Mouse (Mus musculus): Measurements from ENCODE around the gene Slc17a8.
"Not testable (repeated sequence)": the region's sequence is repeated elsewhere in the genome, so short reads cannot be mapped to it uniquely, and the experiment has no call there.

Gene Slc17a8

GRCm38 (mm10) chr10:89621129-89621528, at the start of gene Slc17a8:
Slc17a8 (minus strand) TSS chr10:89621253.
- peak; percentile 76 for DNase-seq

DNA sequence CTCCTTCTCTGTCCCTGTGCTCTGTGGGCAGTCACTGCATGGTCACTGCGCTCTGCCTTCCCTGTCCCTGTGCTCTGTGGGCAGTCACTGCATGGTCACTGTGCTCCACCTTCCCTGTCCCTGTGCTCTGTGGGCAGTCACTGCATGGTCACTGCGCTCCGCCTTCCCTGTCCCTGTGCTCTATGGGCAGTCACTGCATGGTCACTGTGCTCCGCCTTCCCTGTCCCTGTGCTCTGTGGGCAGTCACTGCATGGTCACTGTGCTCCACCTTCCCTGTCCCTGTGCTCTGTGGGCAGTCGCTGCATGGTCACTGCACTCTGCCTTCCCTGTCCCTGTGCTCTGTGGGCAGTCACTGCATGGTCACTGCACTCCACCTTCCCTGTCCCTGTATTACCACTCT, 49.3 kb upstream of the Slc17a8 start:
- DNase-seq: not testable (repeated sequence)

- no peak for DNase-seq
Measured at GRCm38 (mm10) chr10:89667571-89667970, 46.5 kb upstream of the Slc17a8 start.

DNA sequence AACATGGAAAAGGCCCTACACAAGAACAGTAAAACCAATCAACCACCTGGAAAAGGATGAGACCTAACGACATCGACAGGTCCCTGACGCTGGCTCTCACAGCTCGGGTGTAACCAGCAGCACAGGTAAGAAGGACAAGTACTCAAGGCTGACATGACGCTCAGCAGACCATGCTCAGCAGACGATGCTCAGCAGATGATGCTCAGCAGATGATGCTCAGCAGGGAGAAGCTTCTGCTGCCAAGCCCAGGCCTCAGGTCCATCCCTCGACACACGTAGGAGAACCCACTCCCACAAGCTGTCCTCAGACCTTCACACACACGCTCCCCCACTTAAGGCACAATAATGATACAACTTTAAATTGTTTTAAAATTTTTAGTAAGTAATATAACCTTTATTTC, 44.6 kb upstream of the Slc17a8 start:
- DNase-seq: no peak

GRCm38 (mm10) chr10:89664977-89665645, 44.1 kb upstream of the Slc17a8 start:
- no peak for DNase-seq

- no peak for DNase-seq
Measured at GRCm38 (mm10) chr10:89656366-89656765, 35.3 kb upstream of the Slc17a8 start.

- DNase-seq: no peak
Measured at GRCm38 (mm10) chr10:89652912-89653311, 31.9 kb upstream of the Slc17a8 start.

- no peak for DNase-seq
Measured at GRCm38 (mm10) chr10:89651691-89652090, 30.6 kb upstream of the Slc17a8 start.

DNA sequence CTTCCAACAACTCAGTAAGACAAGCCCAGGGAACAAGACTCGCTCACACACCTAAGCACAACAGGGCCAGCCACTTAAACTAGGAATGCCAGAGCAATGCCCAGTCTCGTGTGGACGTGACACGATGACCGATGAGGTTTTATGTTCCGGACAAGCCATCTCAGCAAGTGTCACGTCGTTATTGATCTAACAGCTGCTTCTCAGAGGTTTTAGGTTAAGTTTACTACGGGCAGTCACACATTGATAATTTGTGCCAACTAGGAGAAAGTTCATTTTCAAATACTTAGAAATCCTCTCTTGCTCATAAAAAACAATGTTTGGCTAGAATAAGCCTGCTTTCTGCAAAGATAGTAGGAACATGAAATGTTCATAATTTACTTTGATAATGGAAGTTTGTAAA, 25.9 kb upstream of the Slc17a8 start:
- no peak for DNase-seq

GRCm38 (mm10) chr10:89637001-89637400, 15.9 kb upstream of the Slc17a8 start:
- DNase-seq: no peak

GRCm38 (mm10) chr10:89635018-89635417, 14.0 kb upstream of the Slc17a8 start:
- peak; percentile 35 for DNase-seq

DNA sequence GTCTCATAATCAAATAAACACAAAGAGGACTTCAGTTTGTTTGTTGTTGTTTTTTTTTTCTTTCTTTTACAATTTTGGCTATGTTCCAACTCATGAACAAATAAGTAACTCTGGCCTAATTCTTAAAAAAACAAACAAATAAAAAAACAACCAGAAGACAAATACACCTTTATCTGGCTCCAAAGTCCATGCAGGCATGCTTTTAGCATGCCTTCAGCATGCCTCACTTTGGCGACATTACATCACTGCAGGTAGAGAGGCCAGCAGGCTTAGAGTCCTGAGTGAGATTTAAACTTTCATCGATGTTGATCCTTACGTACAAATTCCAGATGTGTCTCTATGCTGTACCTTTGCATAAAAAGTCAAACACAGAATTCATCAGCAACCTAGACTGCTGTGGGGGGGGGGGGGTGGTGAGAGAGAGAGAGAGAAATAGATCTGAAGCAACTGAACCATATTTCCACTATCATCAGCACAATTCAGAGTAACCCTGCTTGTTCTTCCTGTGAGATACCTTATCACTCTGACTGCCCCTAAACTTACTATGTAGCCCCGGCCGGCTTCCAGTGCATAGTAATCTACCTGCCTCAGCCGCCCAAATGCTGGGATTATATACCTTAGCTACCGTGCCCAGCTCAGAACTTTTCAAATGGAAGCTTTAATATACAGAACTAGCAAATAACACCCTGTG, 12.8 kb upstream of the Slc17a8 start:
- DNase-seq: no peak

- no peak for DNase-seq
Measured at GRCm38 (mm10) chr10:89633121-89633520, 12.1 kb upstream of the Slc17a8 start.

GRCm38 (mm10) chr10:89631831-89632230, 10.8 kb upstream of the Slc17a8 start:
- DNase-seq: no peak

DNA sequence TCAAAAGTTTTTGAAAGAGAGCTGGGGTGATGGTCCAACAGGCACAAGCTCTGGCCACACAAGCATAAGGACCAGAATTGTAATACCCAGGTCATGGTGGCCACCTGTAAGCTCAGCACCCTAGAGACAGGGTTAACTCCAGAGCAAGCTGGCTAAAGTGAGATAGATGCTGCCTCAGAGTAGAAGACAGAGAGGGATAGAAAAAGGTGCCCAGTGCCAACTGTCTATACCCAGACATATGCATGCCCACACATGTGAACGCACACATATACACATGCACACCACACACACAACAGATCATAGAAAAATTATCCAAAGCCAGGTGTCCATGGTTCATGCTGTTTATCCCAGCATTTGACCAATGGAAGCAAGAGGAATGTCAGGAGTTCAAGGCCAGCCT, 9.5 kb upstream of the Slc17a8 start:
- no peak for DNase-seq

- DNase-seq: peak; percentile 49
Measured at GRCm38 (mm10) chr10:89630052-89630451, 9.0 kb upstream of the Slc17a8 start.

DNA sequence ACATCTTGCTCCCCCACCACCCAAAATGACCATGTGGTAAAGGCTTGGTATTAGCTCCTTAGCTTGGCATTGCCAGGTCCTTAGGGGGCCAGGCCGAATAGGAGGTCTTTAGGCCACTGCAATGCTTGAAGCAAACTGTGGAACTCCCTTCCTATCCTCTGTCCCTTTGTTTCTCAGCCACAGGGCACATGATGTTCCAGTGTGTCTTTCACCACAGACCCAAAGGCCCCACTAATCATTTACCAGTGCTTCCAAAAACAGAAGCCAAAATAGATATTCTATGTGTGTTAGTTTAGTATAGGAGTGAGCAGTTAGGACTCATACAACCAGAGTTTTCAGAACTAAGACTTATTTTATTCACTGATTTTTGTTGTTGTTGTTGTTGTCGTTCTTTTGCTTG, 5.7 kb upstream of the Slc17a8 start:
- no peak for DNase-seq

- DNase-seq: no peak
Measured at GRCm38 (mm10) chr10:89624196-89624595, 3.1 kb upstream of the Slc17a8 start.

- DNase-seq: no peak
Measured at GRCm38 (mm10) chr10:89599311-89599710, 21.7 kb downstream of the Slc17a8 start.

- no peak for DNase-seq
Measured at GRCm38 (mm10) chr10:89597275-89597674, 23.8 kb downstream of the Slc17a8 start.

DNA sequence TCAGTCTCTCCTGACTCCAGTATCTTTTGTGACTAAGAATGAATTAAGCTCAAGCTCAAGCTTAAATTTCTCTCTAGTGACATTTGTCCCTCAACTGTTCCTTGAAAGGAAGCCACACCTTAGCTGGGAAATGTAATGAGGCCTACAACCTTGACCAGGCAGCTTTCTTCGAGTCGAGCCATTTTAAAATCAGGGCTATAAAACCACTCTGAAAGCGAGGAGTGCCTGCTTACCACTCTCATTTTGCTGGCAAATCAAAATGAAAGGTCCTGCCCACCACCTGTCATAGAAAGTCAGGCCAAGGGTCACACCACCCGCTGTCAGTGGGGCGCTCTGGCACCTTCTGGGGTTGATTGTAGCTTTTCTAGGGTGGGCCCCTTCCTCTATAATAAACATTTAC, 25.1 kb downstream of the Slc17a8 start:
- no peak for DNase-seq

GRCm38 (mm10) chr10:89595514-89595913, 25.5 kb downstream of the Slc17a8 start:
- no peak for DNase-seq

DNA sequence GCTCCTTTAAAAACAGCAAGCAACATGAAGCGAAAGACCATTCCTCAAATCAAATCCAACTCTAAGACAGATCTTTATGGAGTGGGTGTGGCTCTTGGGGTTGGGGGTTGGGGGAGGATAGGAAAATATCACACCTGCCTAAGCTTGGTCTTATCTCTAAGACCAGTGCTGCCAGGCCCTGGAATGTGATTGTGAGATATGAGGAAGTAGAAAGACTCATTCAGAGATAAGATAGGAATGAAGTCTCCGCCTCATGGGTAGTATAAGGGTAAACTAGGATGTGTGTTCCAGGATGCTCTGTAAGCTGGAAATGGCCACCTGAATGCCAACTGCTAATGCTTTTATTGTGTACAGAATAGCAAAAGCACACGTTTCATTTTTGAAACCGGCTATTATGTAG, 26.7 kb downstream of the Slc17a8 start:
- no peak for DNase-seq

GRCm38 (mm10) chr10:89592797-89593196, 28.3 kb downstream of the Slc17a8 start:
- no peak for DNase-seq

DNA sequence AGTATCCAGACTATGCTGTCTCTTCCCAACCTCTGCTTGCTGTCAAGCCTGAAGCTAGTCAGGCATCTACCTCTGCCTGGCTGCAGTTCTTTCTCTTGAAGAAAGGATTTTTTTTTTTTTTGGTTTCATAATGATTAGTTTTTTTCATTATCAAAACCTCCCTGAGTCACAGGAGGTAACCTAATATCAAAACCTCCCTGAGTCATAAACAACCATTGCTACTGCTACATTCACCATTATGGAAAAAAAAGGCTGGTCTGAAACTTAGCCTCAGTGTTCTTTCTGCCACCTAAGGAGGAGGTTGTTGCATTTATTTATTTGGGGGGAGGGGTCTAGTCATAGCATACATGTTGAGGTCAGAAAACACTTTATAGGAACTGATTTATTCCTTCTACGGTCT, 31.2 kb downstream of the Slc17a8 start:
- no peak for DNase-seq

Data from thymus, postnatal 4 days (tissue).